19 mouse cellular contexts compared by ENCODE assay signal in genomic region chr5:146270593-146270992, GRCm38 (mm10). TPM values are rescaled to one million over a fixed set of nuclear protein-coding genes. Genes with fewer than 3 reads are reported as not detected.
DNase-seq lines count a peak whose midpoint lies in the region; TF ChIP-seq lines count a peak whose summit lies in the region.
"Had no signal": no experiment of that assay in that cellular context is flagged by ENCODE, and none has a peak within 500 bp of the region (broad histone marks: within the 10 kb centered on the region; RNA-seq: fewer than 3 reads in every experiment).

No protein-coding gene starts in this region.

- TF ChIP-seq CTCF in small intestine, adult 2 months (IDR thresholded peaks at IDR 0.05; ENCODE audit: extremely low read depth, insufficient read length, insufficient replicate concordance, low read depth, low read length), result no peak

- no peaks in the 10 kb centered on the region for H3K27me3 ChIP-seq in small intestine, adult 2 months (ENCODE audit: control insufficient read depth, insufficient read depth, low read length)
- H3K27me3 ChIP-seq: embryonic facial prominence, embryonic 13.5 days; hindbrain, embryonic 12.5 days; stomach, embryonic 15.5 days had no signal

- DNase-seq in kidney, adult 8-10 months, result peak; percentile 40 to 48
- DNase-seq in kidney, postnatal 4 days, result no peak
- DNase-seq in 416B (ENCODE audit: low read depth), result peak; percentile 61
- peak; percentile 30 for DNase-seq in ZHBTc4 (ENCODE audit: low read depth, low spot score)
- DNase-seq in gastrocnemius, postnatal 36 days, result no peak
- DNase-seq in embryo, embryonic 10 days (ENCODE audit: low spot score), result no peak
- DNase-seq: adrenal gland, adult 2 months; cerebellum, adult 9-10 months; heart, postnatal 10 days; kidney, postnatal 14 days; lung, embryonic 14.5 days; lung, postnatal 36 days; right cerebral cortex, postnatal 25 days; thymus, adult 2 months had no signal

- WGBS in small intestine, adult 2 months, result 56% methylated on average over 9 of the region's 9 CpGs

- no peak for TF ChIP-seq POLR2A in small intestine, adult 2 months (IDR thresholded peaks at IDR 0.05; ENCODE audit: low read depth, low read length)

- intact Hi-C loops in gastrocnemius, postnatal 36 days (cut with DNase I), result no loop called here

- no peak overlapping the region for H3K4me3 ChIP-seq in small intestine, adult 2 months (ENCODE audit: low read depth, low read length)
- H3K4me3 ChIP-seq: embryonic facial prominence, embryonic 13.5 days; hindbrain, embryonic 12.5 days; limb, embryonic 10.5 days; stomach, embryonic 15.5 days had no signal

- H3K27ac ChIP-seq in small intestine, adult 2 months (ENCODE audit: insufficient read depth, low read depth, low read length), result peak overlapping the region; percentile 38
- H3K27ac ChIP-seq: embryonic facial prominence, embryonic 13.5 days; hindbrain, embryonic 12.5 days; limb, embryonic 10.5 days; stomach, embryonic 15.5 days had no signal

- H3K4me1 ChIP-seq in small intestine, adult 2 months (ENCODE audit: control insufficient read depth, insufficient read depth, insufficient read length, low read length), result no peaks in the 10 kb centered on the region; the same call in 1 of the 2 replicates
- H3K4me1 ChIP-seq: embryonic facial prominence, embryonic 13.5 days; hindbrain, embryonic 12.5 days; limb, embryonic 10.5 days; stomach, embryonic 15.5 days had no signal

- peaks cover 10% of the 10 kb centered on the region for H3K36me3 ChIP-seq in small intestine, adult 2 months (ENCODE audit: control insufficient read depth, insufficient read depth, low read length)

RNA-seq across cellular contexts. Expression of gene Cdk8, which starts 39.6 kb away (rescaled TPM):
- 19.8 and 31.7 TPM in 2 replicates for polyA plus RNA-seq in small intestine, adult 2 months (2012; rRNA removed)
- 10 to 100 TPM; 15.4 to 16.7 TPM for total RNA-seq in gastrocnemius, postnatal 36 days (2021)

RNA-seq across cellular contexts. Expression of gene Rnf6, which starts 49.2 kb away (rescaled TPM):
- 6.1 and 12.9 TPM in 2 replicates for polyA plus RNA-seq in small intestine, adult 2 months (2012; rRNA removed)
- total RNA-seq in gastrocnemius, postnatal 36 days (2021), result 10 to 100 TPM; 29.7 to 35.9 TPM

Comparison
In these comparisons a context has a peak if more than half of its experiments do, and no peak if none do; other contexts are left out.
1. DNase-seq: peak in kidney, adult 8-10 months (2 of 2), 416B (single experiment) and ZHBTc4 (single experiment); none in kidney, postnatal 4 days (0 of 2), gastrocnemius, postnatal 36 days (0 of 2) and embryo, embryonic 10 days (single experiment).